Mouse (Mus musculus): ENCODE measurements around the gene Ostm1.

GRCm38 (mm10) chr10:42585156-42585555 lies 1.5 kb downstream of the Ostm1 start:
- TF ChIP-seq CTCF (IDR thresholded peaks at IDR 0.05; ENCODE audit: low read depth): no peak
- TF ChIP-seq EP300 (IDR thresholded peaks at IDR 0.05; ENCODE audit: low read depth): no peak
